Mouse (Mus musculus) adrenal gland, adult 2 months (tissue): Measurements from ENCODE around the gene Clps. TPM values are rescaled to one million over a fixed set of nuclear protein-coding genes. Genes with fewer than 3 reads are reported as not detected.

Experiments used
- DNase-seq: peaks from one replicate; pipeline ENCODE4 v3.0.0; 2021
- microRNA-seq, 2 experiments: library from miRNA; unstranded; fragments of <30 nt; microRNA quantifications; one replicate each; pipeline ENCODE4 v1.2.0; 2021
- polyA plus RNA-seq: library from polyadenylated mRNA; depleted of rRNA; stranded (reverse); fragments of >200 nt; gene quantifications from 2 replicates; pipeline ENCODE4 v1.2.3, GENCODE M21; 2012; rRNA removed
- total RNA-seq, 2 experiments: library from RNA; stranded (reverse); gene quantifications; 2 replicates each; pipeline ENCODE4 v1.2.3; 2021

The Clps gene
- total and polyA plus RNA-seq, 3 experiments = 1.4 TPM; not detected in 2

DNA sequence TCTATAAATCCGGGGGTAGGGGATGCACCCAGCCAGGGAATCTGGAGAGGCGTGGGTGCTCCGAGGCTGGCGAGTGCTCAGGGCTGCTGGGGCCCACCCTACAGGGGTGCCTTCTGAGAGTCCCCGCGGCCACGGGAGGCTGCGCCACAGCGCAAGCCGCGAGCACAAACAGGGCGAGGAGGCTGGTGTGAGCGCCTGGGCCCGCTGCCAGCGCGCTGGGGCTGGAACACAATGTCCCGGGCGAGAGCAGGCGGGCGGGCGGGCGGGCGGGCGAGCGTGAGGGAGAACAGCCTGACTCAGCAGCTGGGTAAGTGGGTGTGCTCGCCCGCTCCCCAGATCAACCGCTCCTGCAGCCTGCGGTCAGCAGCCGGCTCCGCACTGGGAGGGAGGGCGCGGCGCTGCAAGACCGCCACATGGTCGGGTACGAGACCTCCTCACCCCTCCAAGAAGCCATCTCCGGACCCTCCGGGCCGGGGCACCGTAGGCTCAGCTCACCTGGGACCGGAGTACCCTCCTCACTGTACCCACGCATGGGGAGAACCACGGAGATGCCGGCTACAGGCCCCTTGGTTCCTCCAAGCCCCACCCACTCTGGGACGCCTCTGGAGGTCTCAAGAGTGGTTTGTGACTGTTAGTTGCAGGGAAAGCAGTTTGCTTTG, 42.5 kb downstream of the Clps start:
- DNase-seq = peak; percentile 93

DNA sequence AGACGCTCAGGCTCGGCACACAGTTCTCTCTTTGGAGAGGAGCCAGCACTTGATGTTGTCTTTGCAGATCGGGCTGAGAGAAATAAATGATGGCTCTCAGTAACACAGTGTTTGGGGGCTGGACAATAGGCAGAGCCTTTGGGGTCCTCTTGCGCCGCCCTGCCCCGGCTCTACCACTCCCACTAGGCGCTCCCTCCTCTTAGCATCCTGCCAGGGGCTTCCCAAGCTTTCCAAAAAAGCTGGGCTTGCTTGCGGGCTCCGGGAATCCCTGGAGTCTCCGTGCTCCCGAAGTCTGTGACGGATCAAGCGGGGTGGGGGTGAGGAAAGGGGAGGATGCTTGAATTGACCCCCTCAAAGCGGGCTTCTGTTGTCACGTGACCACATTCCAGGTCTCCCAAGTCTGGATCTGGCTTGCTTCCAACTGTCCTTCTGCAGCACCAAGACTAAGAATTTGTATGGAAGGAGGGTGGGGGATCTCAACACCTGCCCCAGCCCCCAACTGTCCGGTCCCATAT, 43.1 kb downstream of the Clps start, which contains the start of gene Fkbp5:
TSS of gene Fkbp5 (minus strand) at position 87 of the 515 bp plus-strand sequence.
- DNase-seq = peak; percentile 75

DNA sequence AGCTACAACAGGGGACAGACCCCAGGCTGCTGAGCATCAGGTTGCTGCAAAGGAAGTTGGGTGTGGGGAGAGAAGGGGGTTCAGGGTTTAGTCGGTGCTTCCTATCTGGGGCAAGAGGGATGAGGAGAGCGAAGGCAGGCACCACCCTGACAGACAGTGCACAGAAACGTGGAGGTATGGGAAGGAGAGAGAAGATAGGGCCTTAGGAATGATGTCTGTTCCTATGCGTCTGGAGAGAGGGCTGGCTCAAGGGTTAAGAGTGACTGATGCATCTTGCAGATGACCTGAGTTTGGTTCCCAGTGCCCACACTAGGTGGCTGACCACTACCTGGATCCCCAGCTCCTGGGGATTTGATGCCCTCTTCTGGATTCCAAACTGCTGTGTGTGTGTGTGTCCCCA, 43.7 kb downstream of the Clps start:
- no peak for DNase-seq

DNA sequence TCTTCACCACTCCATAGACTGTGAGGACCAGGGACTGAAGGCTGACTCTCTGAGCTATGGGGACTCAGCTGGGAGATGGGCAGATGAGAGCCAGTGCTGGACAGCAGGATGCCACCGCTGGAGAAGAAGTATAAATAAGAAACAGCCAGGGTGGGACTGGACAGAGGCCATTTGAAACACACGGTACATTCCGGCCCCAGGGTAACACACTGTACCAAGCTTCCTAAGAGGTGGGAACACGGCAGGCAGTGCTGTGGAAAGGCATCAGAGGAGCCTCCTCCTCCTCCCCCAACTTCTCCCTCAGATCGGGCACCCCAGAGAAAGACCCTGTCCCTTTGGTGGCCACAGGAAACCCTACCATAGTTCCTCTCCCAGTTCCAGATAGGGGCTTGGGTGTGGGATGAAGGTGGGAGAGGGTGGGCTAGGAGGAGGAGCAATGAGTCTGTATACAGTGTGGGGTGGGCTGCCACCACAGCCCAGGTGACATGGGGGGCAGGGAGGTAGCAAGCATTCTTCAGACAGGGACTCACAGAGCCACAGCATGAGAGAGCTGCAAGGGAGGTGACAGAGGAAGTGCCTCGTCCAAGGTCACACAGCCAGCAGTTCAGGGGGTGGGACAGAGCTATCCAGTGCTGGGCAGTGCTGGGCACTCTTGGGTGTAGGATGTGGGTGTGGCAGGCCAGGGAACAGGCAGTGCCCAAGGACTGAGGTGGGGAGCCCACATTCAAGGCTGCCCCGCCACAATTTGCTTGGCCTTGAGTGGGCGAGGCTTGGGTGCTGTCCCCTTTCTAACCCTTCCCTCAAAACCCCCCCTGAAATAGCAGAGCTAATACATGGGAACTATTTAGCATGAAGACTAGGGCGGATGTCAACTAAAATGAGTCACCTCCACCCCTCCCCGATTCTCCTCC, 44.9 kb downstream of the Clps start:
- peak; percentile 66 for DNase-seq

DNA sequence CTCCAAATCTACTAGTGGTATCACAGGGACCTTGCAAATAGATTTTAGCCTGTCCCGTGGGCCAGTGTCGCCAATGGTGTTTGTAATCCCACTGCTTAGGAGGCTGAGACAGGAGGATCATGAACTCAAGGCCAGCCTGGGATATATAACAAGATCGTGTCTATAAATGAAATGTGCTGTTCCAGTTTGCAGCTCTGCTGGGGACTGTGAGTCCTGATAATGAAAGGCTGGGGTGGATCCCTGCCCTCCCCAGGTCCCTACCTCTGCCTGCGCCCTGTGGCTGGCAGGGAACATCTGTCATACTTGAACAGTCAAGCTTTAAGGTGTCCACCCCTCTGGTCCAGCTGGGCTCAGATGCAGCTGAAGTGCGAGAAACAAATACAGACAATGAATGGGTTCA, 46.0 kb downstream of the Clps start:
- no peak for DNase-seq

DNA sequence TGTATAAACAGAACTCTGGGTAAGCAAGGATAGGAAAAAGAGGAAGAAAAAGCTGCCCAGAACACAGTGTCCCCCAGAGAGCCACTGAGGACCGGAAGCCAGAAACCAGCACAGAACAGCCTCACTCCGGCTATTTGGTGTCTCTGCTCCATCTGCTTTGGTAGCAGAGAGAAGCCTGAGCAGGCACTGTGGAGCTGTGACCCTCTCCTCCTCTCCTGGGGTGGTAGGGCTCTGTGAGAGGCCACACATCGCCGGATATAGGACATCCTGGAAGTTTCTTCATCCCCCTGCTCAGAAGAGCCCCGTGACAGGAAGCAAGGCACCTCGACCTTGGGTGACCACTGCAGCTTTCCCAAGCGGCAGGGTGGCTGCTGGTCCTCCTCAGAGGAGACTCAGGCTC, 46.7 kb downstream of the Clps start:
- DNase-seq = peak; percentile 51

DNA sequence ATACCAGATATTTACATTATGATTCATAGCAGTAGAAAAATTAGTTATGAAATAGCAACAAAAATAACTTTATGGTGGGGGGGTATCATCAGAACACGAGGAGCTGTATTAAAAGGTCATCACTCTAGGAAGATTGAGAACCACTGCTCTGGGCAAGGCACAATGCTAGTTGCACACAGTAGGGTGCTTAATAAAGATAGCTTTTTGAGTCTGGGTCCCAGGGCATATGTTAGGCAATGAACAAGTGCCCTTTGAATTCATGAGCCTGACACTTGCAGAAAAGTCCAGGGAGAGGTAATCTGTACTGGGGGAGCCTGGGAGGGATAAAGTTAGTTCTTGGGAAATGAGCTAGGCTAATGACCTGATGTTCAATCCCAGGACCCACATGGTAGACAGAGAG, 47.2 kb downstream of the Clps start:
- no peak for DNase-seq

DNA sequence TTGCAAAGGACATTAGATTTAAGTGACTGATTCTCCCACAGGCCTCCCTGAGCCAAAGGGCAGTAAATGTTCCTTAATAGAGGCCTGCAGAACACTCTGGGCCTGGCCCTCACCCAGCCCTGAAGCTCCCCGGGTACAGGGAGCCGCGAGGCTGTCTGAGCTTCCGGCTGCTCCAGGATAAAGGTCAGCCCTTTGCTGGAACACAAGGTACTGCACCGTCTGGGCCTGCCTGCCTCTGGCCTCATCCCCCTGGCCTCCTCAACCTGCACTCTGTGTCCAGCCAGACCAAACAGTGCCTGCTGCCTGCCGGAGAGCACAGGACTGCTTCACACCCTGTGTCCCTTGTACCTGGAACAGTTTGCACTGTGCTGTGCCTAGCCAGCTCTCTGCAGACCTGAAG, 47.9 kb downstream of the Clps start:
- DNase-seq = peak; percentile 76

DNA sequence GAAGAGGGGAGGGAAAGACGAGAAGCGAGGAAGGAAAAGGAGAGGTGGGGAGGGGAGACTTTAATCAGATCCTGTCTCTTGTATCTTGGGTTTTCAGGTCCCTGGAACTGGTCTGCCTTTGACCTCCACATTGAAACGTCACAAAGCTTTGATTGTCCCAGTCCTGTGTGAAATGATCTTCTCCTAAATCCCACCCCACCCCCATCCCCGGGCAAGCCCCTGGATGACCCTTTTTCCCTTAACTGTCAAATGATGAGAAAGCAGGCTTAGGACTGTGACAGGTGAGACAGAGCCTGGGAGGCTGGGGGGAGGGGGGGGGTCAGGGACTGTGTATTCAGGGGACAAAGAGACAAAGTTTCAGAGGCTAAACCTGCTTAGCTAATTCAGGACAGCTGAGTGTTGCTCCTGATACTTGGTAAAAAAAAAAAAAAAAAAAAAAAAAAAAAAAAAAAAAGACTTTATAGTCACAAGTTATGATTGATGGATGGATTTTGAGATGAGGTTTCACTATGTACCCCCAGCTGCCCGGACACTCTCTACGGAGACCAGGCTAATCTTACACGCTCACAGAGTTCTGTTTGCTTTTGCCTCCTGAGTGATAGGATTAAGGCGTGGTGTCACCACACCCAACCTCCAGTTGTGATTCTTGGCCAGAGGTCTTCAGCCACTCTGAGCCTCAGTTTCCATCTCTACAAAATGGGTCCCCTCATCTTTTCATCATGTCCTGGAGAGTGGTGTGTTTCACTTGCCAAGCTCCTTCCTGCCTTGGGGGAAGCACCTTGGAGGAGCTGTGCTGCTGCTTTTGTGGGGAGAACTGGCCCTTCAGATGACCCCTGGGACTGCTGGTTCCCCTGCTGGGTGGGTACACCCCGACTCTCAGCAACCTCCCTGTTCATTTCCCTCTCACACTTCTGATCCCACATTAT, 48.7 kb downstream of the Clps start:
- DNase-seq = no peak

DNA sequence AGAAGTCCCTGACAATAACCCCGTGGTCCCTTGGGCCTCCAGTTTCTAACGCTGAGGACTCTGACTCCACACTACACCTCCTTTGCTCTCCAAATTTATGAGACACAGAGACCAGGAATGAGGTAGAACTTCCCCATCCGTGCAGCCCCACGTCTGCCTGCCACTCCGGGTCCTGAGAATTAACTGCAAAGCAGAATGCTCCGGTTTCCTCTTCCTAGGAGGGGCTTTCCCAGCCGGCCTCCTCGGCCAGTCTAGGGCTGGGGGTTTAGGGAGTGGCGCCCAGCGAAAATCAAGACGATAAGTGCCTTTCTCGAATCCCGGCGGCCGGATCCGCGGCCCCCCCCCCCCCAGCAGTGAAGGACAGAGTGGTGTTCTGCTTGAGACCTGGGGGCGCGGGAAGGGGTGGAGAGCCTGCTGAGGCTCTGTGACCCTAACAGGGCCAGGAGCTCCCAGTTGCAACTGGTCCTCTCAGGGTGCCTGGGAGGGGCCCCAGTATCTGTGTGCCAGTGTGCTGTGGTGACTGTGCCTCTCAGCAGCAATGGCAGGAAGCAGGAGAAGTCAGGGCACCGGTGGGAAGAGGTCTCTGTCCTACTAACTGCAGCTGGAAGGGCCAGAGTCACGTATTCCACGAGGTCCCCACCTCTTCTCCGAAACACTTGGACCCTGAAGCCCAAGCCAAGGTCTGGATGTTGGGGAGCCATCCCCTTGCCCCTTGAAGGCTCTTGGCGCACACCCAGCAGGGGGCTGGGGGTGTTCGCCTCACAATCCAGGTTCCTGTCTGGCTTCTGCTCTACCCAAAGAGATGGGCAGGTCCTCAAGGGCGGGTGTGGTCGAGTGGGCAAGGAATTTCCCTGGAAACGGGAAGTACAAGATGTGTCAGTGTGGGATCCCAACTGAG, 49.9 kb downstream of the Clps start:
- no peak for DNase-seq

Small RNAs within 50 kb of the gene (microRNA-seq; reads per million reads assigned to microRNA genes)
- gene Gm25195 (0 reads per million in 2 experiments), gene Mir6969 (0 reads per million in 2 experiments)

Other genes starting within 250 kb of the Clps start
- 10 to 100 TPM; 19.5 to 22.5 TPM for gene Fance, start 247.2 kb downstream of the Clps start, total RNA-seq
- gene Fance, start 247.2 kb downstream of the Clps start, polyA plus RNA-seq = 27.8 and 31.5 TPM in 2 replicates
- 100 to 1,000 TPM; 826 to 935 TPM for gene Rpl10a, start 232.3 kb downstream of the Clps start, total RNA-seq
- gene Rpl10a, start 232.3 kb downstream of the Clps start, polyA plus RNA-seq = 2,217 and 2,897 TPM in 2 replicates
- 10 to 100 TPM in 1 of 2 experiments, 1 to 10 TPM in 1; 8.6 to 12.5 TPM for gene Tead3, start 209.9 kb downstream of the Clps start, total RNA-seq
- 15.9 and 17.6 TPM in 2 replicates for gene Tead3, start 209.9 kb downstream of the Clps start, polyA plus RNA-seq
- not detected for gene Tulp1, start 195.5 kb downstream of the Clps start, total RNA-seq
- 0.49 and 0.91 TPM in 2 replicates for gene Tulp1, start 195.5 kb downstream of the Clps start, polyA plus RNA-seq
- gene Fkbp5, start 43.2 kb downstream of the Clps start, total RNA-seq = 10 to 100 TPM; 68.0 to 69.5 TPM
- 24.4 and 27.1 TPM in 2 replicates for gene Fkbp5, start 43.2 kb downstream of the Clps start, polyA plus RNA-seq
- gene Armc12, start 30.0 kb downstream of the Clps start, total RNA-seq = not detected
- gene Armc12, start 30.0 kb downstream of the Clps start, polyA plus RNA-seq = not detected in 2 replicates
- not detected for gene Clpsl2, start 11.4 kb downstream of the Clps start, total RNA-seq
- not detected in 2 replicates for gene Clpsl2, start 11.4 kb downstream of the Clps start, polyA plus RNA-seq
- 1 to 10 TPM; 1.7 to 2.3 TPM for gene Lhfpl5, start 14.9 kb upstream of the Clps start, total RNA-seq
- 6.6 and 9.0 TPM in 2 replicates for gene Lhfpl5, start 14.9 kb upstream of the Clps start, polyA plus RNA-seq
- gene Srpk1, start 61.9 kb upstream of the Clps start, total RNA-seq = 10 to 100 TPM; 60.1 to 60.6 TPM
- 11.3 and 12.0 TPM in 2 replicates for gene Srpk1, start 61.9 kb upstream of the Clps start, polyA plus RNA-seq
- 1 to 10 TPM; 1.2 to 1.3 TPM for gene Slc26a8, start 129.5 kb upstream of the Clps start, total RNA-seq
- 1.1 TPM in 2 replicates for gene Slc26a8, start 129.5 kb upstream of the Clps start, polyA plus RNA-seq
- gene Mapk14, start 130.6 kb upstream of the Clps start, total RNA-seq = 10 to 100 TPM; 74.4 to 85.2 TPM
- gene Mapk14, start 130.6 kb upstream of the Clps start, polyA plus RNA-seq = 52.9 and 65.3 TPM in 2 replicates
- 1 to 10 TPM in 1 of 2 experiments, not detected in 1; 1.7 TPM for gene AC170998.1, start 165.3 kb upstream of the Clps start, total RNA-seq
- 0.31 and 0.40 TPM in 2 replicates for gene AC170998.1, start 165.3 kb upstream of the Clps start, polyA plus RNA-seq
- gene Mapk13, start 208.5 kb upstream of the Clps start, total RNA-seq = 100 to 1,000 TPM in 1 of 2 experiments, 10 to 100 TPM in 1; 97.4 to 350 TPM
- 193 and 279 TPM in 2 replicates for gene Mapk13, start 208.5 kb upstream of the Clps start, polyA plus RNA-seq
- gene Brpf3, start 240.3 kb upstream of the Clps start, total RNA-seq = 100 to 1,000 TPM in 1 of 2 experiments, 10 to 100 TPM in 1; 65.1 to 134 TPM
- 60.3 and 70.1 TPM in 2 replicates for gene Brpf3, start 240.3 kb upstream of the Clps start, polyA plus RNA-seq